In the genomic region with DNA sequence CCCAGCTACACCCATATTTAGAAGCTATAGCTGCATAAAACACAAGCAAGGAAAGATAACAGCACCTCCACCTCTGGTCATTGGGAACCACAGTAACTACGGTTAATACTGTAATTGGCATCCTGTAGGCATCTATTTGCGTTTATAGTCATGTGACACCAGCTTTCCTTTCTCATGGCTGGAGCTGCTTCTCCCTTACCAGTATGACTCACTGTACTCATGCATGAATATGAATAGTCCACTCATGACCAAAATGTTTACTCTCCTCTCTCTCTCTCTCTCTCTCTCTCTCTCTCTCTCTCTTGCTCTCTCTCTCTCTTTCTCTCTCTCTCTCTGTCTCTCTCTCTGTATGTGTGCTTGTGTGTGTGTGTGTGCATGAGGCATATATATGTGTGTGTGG, we compare ENCODE assay signal across 31 mouse cellular contexts.
"Had no signal": no experiment of that assay in that cellular context is flagged by ENCODE, and none has a peak within 500 bp of the region (broad histone marks: within the 10 kb centered on the region; RNA-seq: fewer than 3 reads in every experiment).

No protein-coding gene starts in this region.

- H3K9ac ChIP-seq: limb, embryonic 12.5 days; limb, embryonic 13.5 days; limb, embryonic 15.5 days; liver, embryonic 12.5 days; liver, embryonic 13.5 days; liver, embryonic 14.5 days; liver, embryonic 15.5 days; liver, postnatal 0 days; lung, embryonic 14.5 days; lung, embryonic 15.5 days; midbrain, embryonic 12.5 days; midbrain, embryonic 13.5 days; midbrain, embryonic 15.5 days had no signal

- H3K4me1 ChIP-seq: limb, embryonic 13.5 days; limb, embryonic 15.5 days; liver, embryonic 12.5 days; liver, embryonic 13.5 days; liver, embryonic 15.5 days; lung, embryonic 15.5 days; megakaryocyte, embryonic 14.5 days; midbrain, embryonic 10.5 days; midbrain, embryonic 12.5 days; midbrain, embryonic 13.5 days had no signal

- H3K36me3 ChIP-seq: limb, embryonic 10.5 days; limb, embryonic 12.5 days; limb, embryonic 13.5 days; limb, embryonic 15.5 days; liver, embryonic 12.5 days; liver, embryonic 13.5 days; liver, embryonic 15.5 days; lung, embryonic 15.5 days; midbrain, embryonic 10.5 days; midbrain, embryonic 12.5 days; midbrain, embryonic 13.5 days; midbrain, embryonic 15.5 days had no signal

- H3K27me3 ChIP-seq: limb, embryonic 12.5 days; limb, embryonic 13.5 days; limb, embryonic 15.5 days; liver, embryonic 12.5 days; liver, embryonic 13.5 days; liver, embryonic 15.5 days; lung, embryonic 15.5 days; megakaryocyte, embryonic 14.5 days; midbrain, embryonic 12.5 days; midbrain, embryonic 13.5 days; midbrain, embryonic 15.5 days had no signal

- DNase-seq: left cerebral cortex, postnatal 4 days; liver; liver, embryonic 13.5 days; liver, postnatal 0 days; lung, adult 2 months; lung, embryonic 14.5 days; lung, postnatal 10 days; lung, postnatal 14 days; lung, postnatal 36 days; lung, postnatal 4 days; midbrain, embryonic 14.5 days had no signal

- H3K4me3 ChIP-seq: left cerebral cortex, adult 2 months; limb, embryonic 10.5 days; limb, embryonic 12.5 days; limb, embryonic 13.5 days; limb, embryonic 15.5 days; liver, embryonic 12.5 days; liver, embryonic 13.5 days; liver, embryonic 15.5 days; lung, embryonic 15.5 days; megakaryocyte, embryonic 14.5 days; midbrain, embryonic 10.5 days; midbrain, embryonic 12.5 days; midbrain, embryonic 13.5 days; midbrain, embryonic 15.5 days; myocyte had no signal

- ATAC-seq: liver, embryonic 12.5 days; liver, postnatal 0 days; lung, postnatal 0 days; midbrain, embryonic 13.5 days; midbrain, embryonic 15.5 days; midbrain, embryonic 16.5 days had no signal

- H3K4me2 ChIP-seq: limb, embryonic 12.5 days; limb, embryonic 13.5 days; limb, embryonic 15.5 days; liver, embryonic 11.5 days; liver, embryonic 12.5 days; liver, embryonic 13.5 days; liver, embryonic 15.5 days; lung, embryonic 14.5 days; lung, embryonic 15.5 days; midbrain, embryonic 11.5 days; midbrain, embryonic 12.5 days; midbrain, embryonic 13.5 days; midbrain, embryonic 15.5 days had no signal

- H3K9me3 ChIP-seq: limb, embryonic 10.5 days; limb, embryonic 12.5 days; limb, embryonic 13.5 days; limb, embryonic 15.5 days; liver, embryonic 12.5 days; liver, embryonic 13.5 days; liver, embryonic 15.5 days; lung, embryonic 15.5 days; midbrain, embryonic 10.5 days; midbrain, embryonic 12.5 days; midbrain, embryonic 13.5 days; midbrain, embryonic 15.5 days had no signal

- H3K27ac ChIP-seq: left cerebral cortex, adult 2 months; limb, embryonic 10.5 days; limb, embryonic 12.5 days; limb, embryonic 13.5 days; limb, embryonic 15.5 days; liver, embryonic 12.5 days; liver, embryonic 13.5 days; liver, embryonic 14.5 days; liver, embryonic 15.5 days; lung, embryonic 15.5 days; macrophage; midbrain, embryonic 10.5 days; midbrain, embryonic 12.5 days; midbrain, embryonic 13.5 days; midbrain, embryonic 15.5 days had no signal
